Mouse (Mus musculus) hindlimb bud, embryonic 11.5 days (tissue): ENCODE results near the gene Afmid.
"Not testable (repeated sequence)": the region's sequence is repeated elsewhere in the genome, so short reads cannot be mapped to it uniquely, and the experiment has no call there.

Experiments used
- DNase-seq: peaks from one replicate; pipeline ENCODE4 v3.0.0-alpha.2; 2012; ENCODE audit warnings: low read depth, low spot score; ENCODE audit errors: extremely low spot score

Afmid gene

GRCm38 (mm10) chr11:117825333-117826101 is at the start of gene Afmid, which contains the start of gene Tk1:
Afmid (plus strand) TSS chr11:117825924.
Tk1 (minus strand) TSS chr11:117826092.
- DNase-seq = peak; percentile 71

GRCm38 (mm10) chr11:117776085-117776792 is 49.5 kb upstream of the Afmid start:
- no peak for DNase-seq

- DNase-seq = no peak
These were observed 48.6 kb upstream of the Afmid start for GRCm38 (mm10) chr11:117777111-117777510.

- no peak for DNase-seq
These were observed 47.7 kb upstream of the Afmid start for GRCm38 (mm10) chr11:117778031-117778430.

- no peak for DNase-seq
These were observed 46.8 kb upstream of the Afmid start for GRCm38 (mm10) chr11:117778851-117779433.

GRCm38 (mm10) chr11:117779434-117780198 is 46.1 kb upstream of the Afmid start:
- no peak for DNase-seq

GRCm38 (mm10) chr11:117780199-117780515 is 45.6 kb upstream of the Afmid start:
- DNase-seq = no peak

- no peak for DNase-seq
These were observed 45.1 kb upstream of the Afmid start for GRCm38 (mm10) chr11:117780582-117781111.

GRCm38 (mm10) chr11:117781199-117781821 is 44.4 kb upstream of the Afmid start:
- DNase-seq = no peak

- DNase-seq = no peak
These were observed 43.6 kb upstream of the Afmid start, which contains the start of the genes Tmc8 and Tmc6 for GRCm38 (mm10) chr11:117781993-117782704. Tmc8 (plus strand) TSS chr11:117782076. Tmc6 (minus strand) TSS chr11:117782198.

GRCm38 (mm10) chr11:117782705-117783034 is 43.1 kb upstream of the Afmid start:
- DNase-seq = no peak

GRCm38 (mm10) chr11:117783089-117783488 is 42.6 kb upstream of the Afmid start:
- no peak for DNase-seq

- no peak for DNase-seq
These were observed 41.9 kb upstream of the Afmid start for GRCm38 (mm10) chr11:117783683-117784309.

- DNase-seq = no peak
These were observed 39.4 kb upstream of the Afmid start for GRCm38 (mm10) chr11:117786294-117786693.

GRCm38 (mm10) chr11:117788481-117788880 is 37.2 kb upstream of the Afmid start:
- not testable (repeated sequence) for DNase-seq

- DNase-seq = no peak
These were observed 35.4 kb upstream of the Afmid start for GRCm38 (mm10) chr11:117790286-117790685.

- DNase-seq = no peak
These were observed 34.9 kb upstream of the Afmid start for GRCm38 (mm10) chr11:117790703-117791440.

- no peak for DNase-seq
These were observed 34.3 kb upstream of the Afmid start for GRCm38 (mm10) chr11:117791441-117791761.
